Mouse (Mus musculus) thymus, postnatal 36 days (tissue): ENCODE data around the gene Gpc5.

Experiments
- DNase-seq, 2 experiments: peaks; one replicate each; pipeline ENCODE4 v3.0.0; 2022; ENCODE audit warnings: mixed read lengths in 2 of 2

Gpc5 gene

GRCm38 (mm10) chr14:115580466-115581255, 488.6 kb downstream of the Gpc5 start:
- no peak for DNase-seq

- DNase-seq: no peak
Measured at GRCm38 (mm10) chr14:115581256-115581633, 489.2 kb downstream of the Gpc5 start.

GRCm38 (mm10) chr14:115600259-115601029, 508.4 kb downstream of the Gpc5 start:
- no peak for DNase-seq

GRCm38 (mm10) chr14:115614154-115614553, 522.1 kb downstream of the Gpc5 start:
- no peak for DNase-seq

- DNase-seq: no peak
Measured at GRCm38 (mm10) chr14:115616305-115616704, 524.3 kb downstream of the Gpc5 start.

- DNase-seq: no peak
Measured at GRCm38 (mm10) chr14:115616846-115617245, 524.8 kb downstream of the Gpc5 start.

- no peak for DNase-seq
Measured at GRCm38 (mm10) chr14:115620473-115620872, 528.5 kb downstream of the Gpc5 start.

GRCm38 (mm10) chr14:115631160-115631898, 539.3 kb downstream of the Gpc5 start:
- no peak for DNase-seq

GRCm38 (mm10) chr14:115633311-115633710, 541.3 kb downstream of the Gpc5 start:
- no peak for DNase-seq

- DNase-seq: no peak
Measured at GRCm38 (mm10) chr14:115679875-115680274, 587.9 kb downstream of the Gpc5 start.

- no peak for DNase-seq
Measured at GRCm38 (mm10) chr14:115746013-115746412, 654.0 kb downstream of the Gpc5 start.

- no peak for DNase-seq
Measured at GRCm38 (mm10) chr14:115760241-115760640, 668.2 kb downstream of the Gpc5 start.

GRCm38 (mm10) chr14:115779382-115780177, 687.6 kb downstream of the Gpc5 start:
- no peak for DNase-seq

- DNase-seq: no peak
Measured at GRCm38 (mm10) chr14:115804751-115805150, 712.7 kb downstream of the Gpc5 start.

- DNase-seq: no peak
Measured at GRCm38 (mm10) chr14:115819021-115819420, 727.0 kb downstream of the Gpc5 start.

GRCm38 (mm10) chr14:115821657-115822056, 729.6 kb downstream of the Gpc5 start:
- no peak for DNase-seq

- peak in 1 of 2 experiments; percentile 3 for DNase-seq
Measured at GRCm38 (mm10) chr14:115830485-115830884, 738.5 kb downstream of the Gpc5 start.

- peak; percentile 9 to 20 for DNase-seq
Measured at GRCm38 (mm10) chr14:115831219-115831755, 739.3 kb downstream of the Gpc5 start.

GRCm38 (mm10) chr14:115831854-115832625, 740.0 kb downstream of the Gpc5 start:
- no peak for DNase-seq

- DNase-seq: no peak
Measured at GRCm38 (mm10) chr14:115843783-115844182, 751.8 kb downstream of the Gpc5 start.

- DNase-seq: no peak
Measured at GRCm38 (mm10) chr14:115844773-115845427, 752.9 kb downstream of the Gpc5 start.
